Mouse (Mus musculus) midbrain, embryonic 15.5 days (tissue): ENCODE results near the gene Calcoco1. TPM values are rescaled to one million over a fixed set of nuclear protein-coding genes. Genes with fewer than 3 reads are reported as not detected.
A peak's percentile ranks its signal among the peaks of the same experiment; 100 is the strongest.

Experiments
- ATAC-seq: fragments of 200-750 bp; cut with Nextera tagmentation; replicated peaks from 2 replicates; pipeline ENCODE4 v1.8.0; 2017; ENCODE audit warnings: moderate TSS enrichment
- H3K27ac ChIP-seq: fragments of 300-500 bp; sonication (generic); 2 replicates; pipeline ENCODE4 v1.5.1; 2015; ENCODE audit warnings: mild to moderate bottlenecking, inconsistent platforms
- H3K27me3 ChIP-seq: fragments of 300-500 bp; sonication (generic); replicated peaks from 2 replicates; pipeline ENCODE4 v1.6.1; 2015; ENCODE audit warnings: inconsistent platforms
- H3K36me3 ChIP-seq: fragments of 300-500 bp; sonication (generic); replicated peaks from 2 replicates; pipeline ENCODE4 v1.6.1; 2015; ENCODE audit warnings: inconsistent platforms
- H3K4me1 ChIP-seq: fragments of 300-500 bp; sonication (generic); 2 replicates; pipeline ENCODE4 v1.6.1; 2015; ENCODE audit warnings: inconsistent platforms
- H3K4me2 ChIP-seq: fragments of 300-500 bp; sonication (generic); 2 replicates; pipeline ENCODE4 v1.6.1; 2015; ENCODE audit warnings: inconsistent platforms, mild to moderate bottlenecking, moderate library complexity
- H3K4me3 ChIP-seq: fragments of 300-500 bp; sonication (generic); 2 replicates; pipeline ENCODE4 v1.5.1; 2015; ENCODE audit warnings: mild to moderate bottlenecking, inconsistent platforms
- H3K9ac ChIP-seq: fragments of 300-500 bp; sonication (generic); 2 replicates; pipeline ENCODE4 v1.6.1; 2015; ENCODE audit warnings: mild to moderate bottlenecking, inconsistent platforms
- H3K9me3 ChIP-seq: fragments of 300-500 bp; sonication (generic); 2 replicates; pipeline ENCODE4 v1.6.1; 2016; ENCODE audit warnings: inconsistent platforms
- WGBS: fragments of 180-500 bp; shearing (Covaris S2); methylation state at CpG from one replicate; pipeline ENCODE4 v1.1.7; 2015; ENCODE audit warnings: mixed read lengths; 5-methylcytosine and 5-hydroxymethylcytosine counted together
- polyA plus RNA-seq: library from polyadenylated mRNA; unstranded; fragments of >200 nt; fragmentation: Nextera tagmentation; extraction: Ambion mirVana; gene quantifications from 2 replicates; pipeline ENCODE4 v1.2.1, GENCODE M21; 2015

Gene Calcoco1
- polyA plus RNA-seq, 1 experiment from 2014 or later, result 41.9 TPM

DNA sequence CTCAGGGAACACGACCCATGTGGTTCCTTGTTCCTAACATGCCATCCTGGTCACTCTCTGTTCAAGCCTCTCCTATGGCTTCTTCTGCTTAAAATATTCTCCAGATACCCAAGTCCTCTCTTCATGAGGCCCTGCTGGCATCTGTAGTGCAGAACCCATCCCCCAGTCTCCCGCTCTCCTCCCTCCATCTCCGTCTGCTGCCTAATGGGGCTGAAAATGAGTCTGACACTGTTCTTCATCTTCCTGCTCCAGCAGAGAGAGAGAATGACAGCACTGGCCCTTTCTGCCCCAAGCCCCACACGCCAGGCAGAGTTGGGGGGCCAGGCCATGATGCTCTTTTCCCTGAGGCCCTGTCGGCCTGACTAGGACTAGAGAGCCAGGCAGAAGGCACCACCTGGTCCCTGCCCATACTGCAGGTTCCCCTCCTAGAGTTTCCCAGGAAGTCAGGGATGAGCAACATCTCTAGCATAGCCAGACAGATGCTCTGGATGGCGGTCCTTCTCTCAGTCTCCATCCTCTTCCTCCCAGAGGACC, 14.2 kb downstream of the Calcoco1 start:
- Histone ChIP-seq H3K27me3 (no peaks in the 10 kb centered on the region), H3K4me2 (no peak overlapping the region), H3K27ac (no peak overlapping the region), H3K9me3 (no peaks in the 10 kb centered on the region), H3K4me3 (no peak overlapping the region), H3K36me3 (peaks cover 46% of the 10 kb centered on the region), H3K4me1 (peaks cover 16% of the 10 kb centered on the region), H3K9ac (no peak overlapping the region)
- 68% methylated on average over 6 of the region's 6 CpGs for WGBS
- no peak for ATAC-seq

DNA sequence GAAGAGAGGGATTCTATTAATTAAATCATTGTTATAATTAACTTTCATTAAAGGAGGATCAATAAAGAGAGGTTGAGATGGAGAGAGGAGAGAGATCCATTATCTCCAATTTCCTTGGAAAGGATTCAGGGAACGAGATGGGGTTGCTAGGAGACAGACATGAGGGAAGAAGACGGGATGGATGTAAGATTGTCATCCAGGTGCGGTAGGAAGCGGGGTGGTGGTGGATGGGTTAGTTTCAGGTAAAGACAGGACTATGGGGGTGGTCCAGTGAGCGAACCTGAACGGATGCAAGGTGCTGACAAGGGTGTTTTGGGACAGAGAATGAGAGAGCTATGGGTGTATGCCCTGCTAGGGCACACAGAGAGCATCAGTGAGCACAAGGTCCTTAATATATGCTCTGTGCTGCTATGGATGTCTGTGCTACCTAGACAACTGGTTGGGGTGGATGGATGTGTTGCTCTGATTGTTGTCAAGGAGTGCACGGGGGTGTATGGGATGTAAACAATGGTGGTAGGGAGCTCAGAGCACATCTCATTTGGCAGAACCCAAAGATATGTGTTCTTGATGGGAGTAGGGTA, 16.0 kb downstream of the Calcoco1 start:
- Histone ChIP-seq H3K36me3 (peaks cover 35% of the 10 kb centered on the region), H3K9me3 (no peaks in the 10 kb centered on the region), H3K9ac (no peak overlapping the region), H3K4me1 (peaks cover 16% of the 10 kb centered on the region), H3K27ac (peak overlapping the region; percentile 54), H3K4me2 (no peak overlapping the region), H3K4me3 (no peak overlapping the region), H3K27me3 (no peaks in the 10 kb centered on the region)
- 59% methylated on average over 7 of the region's 7 CpGs for WGBS
- peak; percentile 53; the same call in 1 of the 2 replicates for ATAC-seq

- peak; percentile 53 for ATAC-seq
- H3K4me3 ChIP-seq, result no peak overlapping the region
- H3K36me3 ChIP-seq, result peaks cover 28% of the 10 kb centered on the region
- 45% methylated on average over 9 of the region's 9 CpGs for WGBS
- H3K4me2 ChIP-seq, result no peak overlapping the region
- peaks cover 16% of the 10 kb centered on the region for H3K4me1 ChIP-seq
- H3K9ac ChIP-seq, result no peak overlapping the region
- H3K27me3 ChIP-seq, result no peaks in the 10 kb centered on the region
- peak overlapping the region; percentile 54 for H3K27ac ChIP-seq
- H3K9me3 ChIP-seq, result no peaks in the 10 kb centered on the region
Observed at GRCm38 (mm10) chr15:102705226-102705894, 16.6 kb downstream of the Calcoco1 start.

DNA sequence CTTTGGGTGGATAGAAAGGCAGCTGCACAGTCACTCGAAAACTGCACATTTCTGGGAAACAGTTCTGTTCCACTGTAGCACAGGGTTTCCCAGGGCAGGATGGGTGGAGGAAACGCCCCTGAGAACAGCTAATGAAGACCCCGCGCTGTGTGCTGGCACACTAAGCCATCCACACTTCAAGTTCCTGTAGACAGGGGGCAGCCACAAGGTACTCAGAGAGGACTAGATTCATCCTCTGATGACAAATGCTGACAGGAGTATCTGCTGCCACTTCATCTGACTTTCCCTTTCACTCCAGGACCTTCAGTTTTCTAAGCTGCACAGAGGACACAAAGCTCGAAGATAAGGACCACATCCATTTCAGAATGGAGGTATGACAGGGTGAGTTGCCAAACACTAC, 17.2 kb downstream of the Calcoco1 start:
- no peaks in the 10 kb centered on the region for H3K9me3 ChIP-seq
- H3K4me3 ChIP-seq, result no peak overlapping the region
- no peak for ATAC-seq
- no peak overlapping the region for H3K4me2 ChIP-seq
- H3K4me1 ChIP-seq, result peaks cover 16% of the 10 kb centered on the region
- no peak overlapping the region for H3K9ac ChIP-seq
- peaks cover 25% of the 10 kb centered on the region for H3K36me3 ChIP-seq
- WGBS, result 75% methylated on average over 5 of the region's 5 CpGs
- H3K27me3 ChIP-seq, result no peaks in the 10 kb centered on the region
- peak overlapping the region; percentile 54 for H3K27ac ChIP-seq

DNA sequence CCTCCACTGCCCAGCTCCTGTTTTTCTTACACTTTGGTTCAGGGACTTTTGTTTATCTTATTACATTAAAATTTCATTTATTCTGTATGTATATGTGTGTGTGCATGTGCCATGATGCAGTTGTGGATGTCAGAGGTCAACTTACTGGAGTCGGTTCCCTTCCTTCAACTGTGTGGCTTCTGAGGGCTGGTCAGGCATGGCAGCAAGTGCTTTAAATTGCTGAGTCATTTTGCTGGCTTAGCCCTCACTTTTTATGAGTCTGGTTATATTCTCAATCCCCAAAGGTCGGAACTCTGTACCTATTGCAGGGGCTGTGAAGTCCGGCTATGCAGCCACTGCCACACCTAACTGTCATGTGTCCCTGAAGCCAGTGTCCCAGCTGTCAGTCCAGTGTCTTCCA, 19.0 kb downstream of the Calcoco1 start:
- peaks cover 16% of the 10 kb centered on the region for H3K4me1 ChIP-seq
- 90% methylated on average over 3 of the region's 3 CpGs for WGBS
- no peak overlapping the region for H3K27ac ChIP-seq
- H3K4me3 ChIP-seq, result no peak overlapping the region
- no peak for ATAC-seq
- no peaks in the 10 kb centered on the region for H3K9me3 ChIP-seq
- peaks cover 6% of the 10 kb centered on the region; the same call in 1 of the 2 replicates for H3K36me3 ChIP-seq
- H3K27me3 ChIP-seq, result peaks cover 2% of the 10 kb centered on the region
- no peak overlapping the region for H3K9ac ChIP-seq
- no peak overlapping the region for H3K4me2 ChIP-seq

DNA sequence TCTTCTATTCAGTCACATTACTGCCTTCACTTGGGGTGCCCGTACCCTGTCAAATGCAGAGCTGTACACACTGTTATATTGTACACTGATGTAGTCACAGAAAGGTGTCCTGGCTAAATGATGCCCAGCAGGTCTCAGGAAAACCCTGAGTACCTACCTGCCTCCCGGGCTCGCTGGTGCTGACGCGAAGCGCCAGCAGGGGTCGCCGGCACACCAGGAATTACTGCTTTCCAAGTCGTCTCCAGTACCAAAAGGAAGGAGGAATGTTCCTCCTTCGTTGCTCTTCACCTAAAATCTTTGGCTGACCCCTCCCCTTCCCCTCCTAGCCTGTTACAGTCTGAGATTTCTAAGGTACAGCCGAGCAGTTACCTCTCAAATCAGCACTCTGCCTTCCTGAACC, 23.8 kb downstream of the Calcoco1 start:
- H3K36me3 ChIP-seq, result no peaks in the 10 kb centered on the region
- under 1% methylated on average over 11 of the region's 11 CpGs for WGBS
- peaks cover 37% of the 10 kb centered on the region for H3K27me3 ChIP-seq
- no peak overlapping the region for H3K4me3 ChIP-seq
- no peaks in the 10 kb centered on the region for H3K9me3 ChIP-seq
- H3K4me2 ChIP-seq, result no peak overlapping the region
- ATAC-seq, result no peak
- no peak overlapping the region for H3K27ac ChIP-seq
- H3K4me1 ChIP-seq, result peaks cover 13% of the 10 kb centered on the region
- H3K9ac ChIP-seq, result no peak overlapping the region

- Histone ChIP-seq H3K36me3 (no peaks in the 10 kb centered on the region), H3K9me3 (no peaks in the 10 kb centered on the region), H3K4me2 (no peak overlapping the region), H3K27ac (no peak overlapping the region), H3K4me3 (no peak overlapping the region), H3K4me1 (peaks cover 18% of the 10 kb centered on the region), H3K27me3 (peaks cover 37% of the 10 kb centered on the region), H3K9ac (no peak overlapping the region)
- 38% methylated on average over 3 of the region's 3 CpGs for WGBS
- no peak for ATAC-seq
Observed at GRCm38 (mm10) chr15:102696899-102697298, 25.1 kb downstream of the Calcoco1 start.

DNA sequence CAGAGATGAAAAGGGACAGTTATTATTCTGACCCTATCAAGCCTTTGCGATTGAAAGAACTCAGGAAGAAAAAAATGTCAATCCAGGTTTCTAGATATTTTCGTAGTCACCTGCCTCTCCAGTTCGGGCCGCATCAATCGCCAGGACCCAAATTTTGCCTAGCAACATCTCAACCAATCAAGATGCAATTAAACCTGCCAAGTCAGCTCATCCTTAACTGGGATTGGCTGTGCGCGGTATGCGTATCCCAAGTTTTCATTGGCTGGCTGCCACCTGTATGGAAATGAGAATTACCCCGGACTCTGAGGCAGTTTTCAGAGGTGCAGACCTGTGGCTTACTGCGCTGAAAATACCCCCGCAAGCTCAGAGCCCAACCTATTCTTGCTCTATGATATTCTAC, 28.4 kb downstream of the Calcoco1 start:
- H3K4me1 ChIP-seq, result peaks cover 24% of the 10 kb centered on the region
- WGBS, result under 1% methylated on average over 11 of the region's 11 CpGs
- H3K9ac ChIP-seq, result peak overlapping the region; percentile 59; the same call in 1 of the 2 replicates
- peak overlapping the region; percentile 50 for H3K4me3 ChIP-seq
- peak overlapping the region; percentile 86 for H3K27ac ChIP-seq
- no peaks in the 10 kb centered on the region for H3K9me3 ChIP-seq
- H3K4me2 ChIP-seq, result peak overlapping the region; percentile 85
- H3K27me3 ChIP-seq, result peaks cover 37% of the 10 kb centered on the region
- ATAC-seq, result peak; percentile 77
- no peaks in the 10 kb centered on the region for H3K36me3 ChIP-seq

GRCm38 (mm10) chr15:102692991-102693411, 29.0 kb downstream of the Calcoco1 start:
- H3K9me3 ChIP-seq, result no peaks in the 10 kb centered on the region
- 0% methylated on average over 32 of the region's 32 CpGs for WGBS
- no peaks in the 10 kb centered on the region for H3K36me3 ChIP-seq
- peaks cover 35% of the 10 kb centered on the region for H3K27me3 ChIP-seq
- peak; percentile 88 for ATAC-seq
- H3K4me2 ChIP-seq, result peak overlapping the region; percentile 85
- H3K4me3 ChIP-seq, result peak overlapping the region; percentile 50
- peak overlapping the region; percentile 86 for H3K27ac ChIP-seq
- H3K9ac ChIP-seq, result peak overlapping the region; percentile 59
- H3K4me1 ChIP-seq, result peaks cover 24% of the 10 kb centered on the region

GRCm38 (mm10) chr15:102692321-102692804, 29.6 kb downstream of the Calcoco1 start:
- H3K4me1 ChIP-seq, result peaks cover 24% of the 10 kb centered on the region
- ATAC-seq, result peak; percentile 51
- H3K4me2 ChIP-seq, result peak overlapping the region; percentile 85
- H3K9me3 ChIP-seq, result no peaks in the 10 kb centered on the region
- H3K9ac ChIP-seq, result peak overlapping the region; percentile 59
- peak overlapping the region; percentile 86 for H3K27ac ChIP-seq
- peaks cover 30% of the 10 kb centered on the region for H3K27me3 ChIP-seq
- WGBS, result 1% methylated on average over 26 of the region's 26 CpGs
- H3K36me3 ChIP-seq, result no peaks in the 10 kb centered on the region
- H3K4me3 ChIP-seq, result peak overlapping the region; percentile 50

- Histone ChIP-seq H3K9ac (no peak overlapping the region), H3K27me3 (peaks cover 9% of the 10 kb centered on the region; the same call in 1 of the 2 replicates), H3K27ac (no peak overlapping the region), H3K36me3 (no peaks in the 10 kb centered on the region), H3K4me1 (peaks cover 13% of the 10 kb centered on the region), H3K9me3 (no peaks in the 10 kb centered on the region), H3K4me3 (no peak overlapping the region), H3K4me2 (no peak overlapping the region)
- 10% methylated on average over 4 of the region's 4 CpGs for WGBS
- 0 out of 2 replicates have a peak, but pooled peaks have one; percentile 33 for ATAC-seq
Observed at GRCm38 (mm10) chr15:102685791-102686190, 36.2 kb downstream of the Calcoco1 start.

- Histone ChIP-seq H3K4me3 (no peak overlapping the region), H3K27me3 (peaks cover 9% of the 10 kb centered on the region; the same call in 1 of the 2 replicates), H3K4me1 (peaks cover 13% of the 10 kb centered on the region), H3K36me3 (no peaks in the 10 kb centered on the region), H3K9me3 (no peaks in the 10 kb centered on the region), H3K27ac (no peak overlapping the region), H3K9ac (no peak overlapping the region), H3K4me2 (no peak overlapping the region)
- WGBS, result 13% methylated on average over 1 of the region's 1 CpGs
- ATAC-seq, result no peak
Observed at GRCm38 (mm10) chr15:102683670-102684069, 38.3 kb downstream of the Calcoco1 start.
